Mouse (Mus musculus) CH12.LX (cell line): ENCODE results near the gene Exosc7. TPM values are rescaled to one million over a fixed set of nuclear protein-coding genes. Genes with fewer than 3 reads are reported as not detected.

Source experiments
- DNase-seq: peaks from one replicate; pipeline ENCODE4 v3.0.0-alpha.2; 2013; ENCODE audit errors: extremely low read depth
- H3K27ac ChIP-seq: 2 replicates; pipeline ENCODE4 v1.5.1; 2012; ENCODE audit warnings: low read depth, mild to moderate bottlenecking, control low read depth, moderate library complexity; ENCODE audit not compliant: insufficient read depth
- H3K27me3 ChIP-seq: replicated peaks from 2 replicates; pipeline ENCODE3; 2012; ENCODE audit warnings: inconsistent platforms
- H3K36me3 ChIP-seq, 2 experiments: replicated peaks in 1 of 2; 2 replicates each; pipeline versions ENCODE3 to v1.6.1; 2012; ENCODE audit warnings: inconsistent platforms in 1 of 2, low read length in 1 of 2, mild to moderate bottlenecking in 1 of 2, mixed read lengths in 1 of 2, moderate library complexity in 1 of 2; ENCODE audit not compliant: control insufficient read depth in 1 of 2, insufficient read depth in 1 of 2
- H3K4me1 ChIP-seq, 2 experiments: 2 replicates each; pipeline ENCODE4 v1.6.1; 2012; ENCODE audit warnings: inconsistent platforms in 1 of 2, moderate library complexity in 1 of 2; ENCODE audit not compliant: insufficient read depth in 2 of 2, control insufficient read depth in 1 of 2
- H3K4me2 ChIP-seq: 2 replicates; pipeline ENCODE4 v1.6.1; 2012; ENCODE audit warnings: low read depth, mild to moderate bottlenecking, control low read depth; ENCODE audit not compliant: poor library complexity, insufficient read depth, severe bottlenecking
- H3K4me3 ChIP-seq, 3 experiments: fragments of 150-350 bp in 1 of 3; sonication (generic) in 1 of 3; replicated peaks in 1 of 3; 2 replicates each; pipeline versions ENCODE3 to v1.5.1; 2011 to 2012; ENCODE audit warnings: low read depth in 2 of 3, low read length in 2 of 3, mild to moderate bottlenecking in 2 of 3, moderate library complexity in 2 of 3, control low read depth in 1 of 3, improper control_type of control experiment in 1 of 3, inconsistent platforms in 1 of 3, mixed read lengths in 1 of 3; ENCODE audit not compliant: poor library complexity in 1 of 3
- H3K79me2 ChIP-seq: replicated peaks from 2 replicates; pipeline ENCODE4 v1.6.1; 2012; ENCODE audit warnings: mild to moderate bottlenecking, moderate library complexity; ENCODE audit not compliant: control insufficient read depth, poor library complexity, insufficient read depth, severe bottlenecking; ENCODE audit errors: extremely low read depth
- H3K9ac ChIP-seq: 2 replicates; pipeline ENCODE4 v1.6.1; 2012; ENCODE audit warnings: low read depth, mild to moderate bottlenecking, control low read depth, moderate library complexity; ENCODE audit not compliant: insufficient read depth
- H3K9me3 ChIP-seq: replicated peaks from 2 replicates; pipeline ENCODE3; 2012; ENCODE audit warnings: low read length, inconsistent platforms, mixed read lengths
- BHLHE40 ChIP-seq: IDR thresholded peaks from 2 replicates; pipeline ENCODE4 v1.6.1; 2011; ENCODE audit warnings: mild to moderate bottlenecking, low read depth, low read length, improper control_type of control experiment
- CHD2 ChIP-seq: IDR thresholded peaks from 2 replicates; pipeline ENCODE4 v1.6.1; 2011; ENCODE audit warnings: low read length, improper control_type of control experiment
- CTCF ChIP-seq, 2 experiments: IDR thresholded peaks in 1 of 2; conservative IDR thresholded peaks in 1 of 2; 2 replicates each; pipeline ENCODE4 v1.5.1; 2011 to 2012; ENCODE audit warnings: low read depth in 2 of 2, low read length in 2 of 2, improper control_type of control experiment in 1 of 2, inconsistent platforms in 1 of 2, mild to moderate bottlenecking in 1 of 2, moderate library complexity in 1 of 2
- E2F4 ChIP-seq: IDR thresholded peaks from 2 replicates; pipeline ENCODE4 v1.6.1; 2011; ENCODE audit warnings: low read depth, low read length, improper control_type of control experiment; ENCODE audit not compliant: insufficient replicate concordance
- ELF1 ChIP-seq: IDR thresholded peaks from 2 replicates; pipeline ENCODE4 v1.6.1; 2014; ENCODE audit warnings: low read depth, mild to moderate bottlenecking, inconsistent platforms, low read length, improper control_type of control experiment
- MAFK ChIP-seq: IDR thresholded peaks from 2 replicates; pipeline ENCODE4 v1.6.1; 2011; ENCODE audit warnings: low read length, improper control_type of control experiment; ENCODE audit not compliant: insufficient replicate concordance
- MEF2A ChIP-seq: IDR thresholded peaks from 2 replicates; pipeline ENCODE4 v1.6.1; 2014; ENCODE audit warnings: low read depth, mild to moderate bottlenecking, inconsistent platforms, low read length, improper control_type of control experiment, borderline replicate concordance
- MXI1 ChIP-seq: IDR thresholded peaks from 2 replicates; pipeline ENCODE4 v1.6.1; 2011; ENCODE audit warnings: mild to moderate bottlenecking, low read depth, low read length, improper control_type of control experiment
- MYC ChIP-seq: IDR thresholded peaks from 2 replicates; pipeline ENCODE4 v1.6.1; 2011; ENCODE audit warnings: low read depth, mild to moderate bottlenecking, improper control_type of control experiment, low read length
- POLR2AphosphoS2 ChIP-seq: IDR thresholded peaks from 2 replicates; pipeline ENCODE4 v1.6.1; 2011; ENCODE audit warnings: low read depth, low read length, improper control_type of control experiment
- RAD21 ChIP-seq: IDR thresholded peaks from 2 replicates; pipeline ENCODE4 v1.6.1; 2011; ENCODE audit warnings: low read depth, mild to moderate bottlenecking, low read length, improper control_type of control experiment, moderate library complexity
- SMC3 ChIP-seq: IDR thresholded peaks from 2 replicates; pipeline ENCODE4 v1.6.1; 2011; ENCODE audit warnings: low read depth, low read length, improper control_type of control experiment
- TBP ChIP-seq: conservative IDR thresholded peaks from 2 replicates; pipeline ENCODE4 v1.6.1; 2011; ENCODE audit warnings: low read depth, low read length, improper control_type of control experiment
- TCF12 ChIP-seq: IDR thresholded peaks from 2 replicates; pipeline ENCODE4 v1.6.1; 2014; ENCODE audit warnings: low read depth, mild to moderate bottlenecking, inconsistent platforms, low read length, improper control_type of control experiment
- USF1 ChIP-seq: IDR thresholded peaks from 2 replicates; pipeline ENCODE4 v1.6.1; 2014; ENCODE audit warnings: low read depth, mild to moderate bottlenecking, inconsistent platforms, low read length, improper control_type of control experiment
- USF2 ChIP-seq: conservative IDR thresholded peaks from 2 replicates; pipeline ENCODE4 v1.6.1; 2011; ENCODE audit warnings: low read depth, low read length, improper control_type of control experiment
- ZKSCAN1 ChIP-seq: IDR thresholded peaks from 2 replicates; pipeline ENCODE4 v1.6.1; 2012; ENCODE audit warnings: low read depth, inconsistent platforms, low read length, improper control_type of control experiment, borderline replicate concordance
- ZMIZ1 ChIP-seq: IDR thresholded peaks from 2 replicates; pipeline ENCODE4 v1.6.1; 2012; ENCODE audit warnings: low read depth, mild to moderate bottlenecking, inconsistent platforms, low read length, improper control_type of control experiment
- ZNF384 ChIP-seq: IDR thresholded peaks from 2 replicates; pipeline ENCODE4 v1.6.1; 2012; ENCODE audit warnings: low read depth, low read length, improper control_type of control experiment, inconsistent platforms
- dilution Hi-C: fragments of 300-500 bp; cut with MboI; formaldehyde crosslinking; loops from 2 replicates; pipeline ENCODE4 v1.14.3; 2020; ENCODE audit warnings: low sequenced_read_pairs; ENCODE audit not compliant: extremely low pct_unique_long_range_greater_than_20kb, extremely low pct_ligation_motif_present
- in situ Hi-C: fragments of 300-500 bp; cut with MboI; formaldehyde crosslinking; loops from 3 replicates; pipeline ENCODE4 v1.14.3; 2019; ENCODE audit warnings: low sequenced_read_pairs, low pct_ligation_motif_present, low pct_unique_long_range_greater_than_20kb, mixed read lengths
- polyA plus RNA-seq: library from polyadenylated mRNA; unstranded; fragments of >175 nt; gene quantifications from 2 replicates; pipeline ENCODE4 v1.2.1, GENCODE M21; 2012; ENCODE audit warnings: low read depth; ENCODE audit not compliant: insufficient read length
- total RNA-seq, 2 experiments: library from RNA; depleted of rRNA; stranded (reverse); fragments of 300-350 nt in 1 of 2; fragments of >200 nt in 1 of 2; gene quantifications; 2 replicates each; pipeline ENCODE4 v1.2.3; 2012 to 2014

The Exosc7 gene
- total and polyA plus RNA-seq, 3 experiments = 135 to 143 (median 139) TPM

- Histone ChIP-seq H3K4me3 (no peak overlapping the region), H3K4me2 (no peak overlapping the region), H3K36me3 (peaks cover 56 to 90% of the 10 kb centered on the region in 2 experiments), H3K9me3 (no peaks in the 10 kb centered on the region), H3K9ac (no peak overlapping the region), H3K27me3 (no peaks in the 10 kb centered on the region), H3K4me1 (peaks cover 0 to 6% of the 10 kb centered on the region in 2 experiments; a peak in 1 of 4 replicates), H3K79me2 (no peaks in the 10 kb centered on the region), H3K27ac (no peak overlapping the region)
- DNase-seq = no peak
- TF ChIP-seq ZNF384 (0 out of 2 replicates have a peak, but pooled peaks have one; percentile 22), BHLHE40 (no peak)
- dilution Hi-C loops = no loop called here
- in situ Hi-C loops = no loop called here
These were observed 22.2 kb upstream of the Exosc7 start for GRCm38 (mm10) chr9:123090844-123091243.

GRCm38 (mm10) chr9:123099631-123100455 lies 13.2 kb upstream of the Exosc7 start:
- no peak for DNase-seq
- H3K9ac ChIP-seq = no peak overlapping the region
- H3K4me2 ChIP-seq = no peak overlapping the region
- no peak overlapping the region for H3K4me3 ChIP-seq
- in situ Hi-C loops (no loop called here), dilution Hi-C loops (no loop called here)
- peaks cover 54 to 91% of the 10 kb centered on the region in 2 experiments for H3K36me3 ChIP-seq
- peaks cover 0 to 15% of the 10 kb centered on the region in 2 experiments; a peak in 2 of 4 replicates for H3K4me1 ChIP-seq
- H3K9me3 ChIP-seq = no peaks in the 10 kb centered on the region
- no peak for TF ChIP-seq RAD21
- TF ChIP-seq ZMIZ1 = no peak
- TF ChIP-seq USF1 = no peak
- no peak for TF ChIP-seq ZKSCAN1
- no peak for TF ChIP-seq E2F4
- no peak overlapping the region for H3K27ac ChIP-seq
- H3K79me2 ChIP-seq = peaks cover 7% of the 10 kb centered on the region
- H3K27me3 ChIP-seq = no peaks in the 10 kb centered on the region

GRCm38 (mm10) chr9:123103425-123103824 lies 9.6 kb upstream of the Exosc7 start:
- H3K4me2 ChIP-seq = no peak overlapping the region
- peaks cover 32 to 86% of the 10 kb centered on the region in 2 experiments for H3K36me3 ChIP-seq
- no peaks in the 10 kb centered on the region for H3K27me3 ChIP-seq
- H3K79me2 ChIP-seq = peaks cover 18% of the 10 kb centered on the region
- DNase-seq = no peak
- H3K27ac ChIP-seq = no peak overlapping the region
- H3K9me3 ChIP-seq = no peaks in the 10 kb centered on the region
- no peak for TF ChIP-seq ZKSCAN1
- TF ChIP-seq ZMIZ1 = no peak
- TF ChIP-seq POLR2AphosphoS2 = no peak
- TF ChIP-seq TBP = no peak
- no peak for TF ChIP-seq SMC3
- no peak for TF ChIP-seq USF2
- no peak for TF ChIP-seq TCF12
- no peak for TF ChIP-seq MXI1
- no peak for TF ChIP-seq MYC
- no peak for TF ChIP-seq MAFK
- TF ChIP-seq CTCF (conservative IDR thresholded peaks at IDR 0.05 in 1 of 2, IDR thresholded peaks at IDR 0.05 in 1 of 2; ENCODE audit: low read depth in 2 of 2, low read length in 2 of 2) = no peak
- TF ChIP-seq CHD2 = no peak
- TF ChIP-seq ELF1 = no peak
- no peak for TF ChIP-seq MEF2A
- H3K4me3 ChIP-seq = no peak overlapping the region
- dilution Hi-C loops = no loop called here
- in situ Hi-C loops = no loop called here
- H3K9ac ChIP-seq = no peak overlapping the region
- peaks cover 0 to 30% of the 10 kb centered on the region in 2 experiments; a peak in 3 of 4 replicates for H3K4me1 ChIP-seq
